Mouse (Mus musculus): ENCODE data around the gene Ldb3. TPM values are rescaled to one million over a fixed set of nuclear protein-coding genes. Genes with fewer than 3 reads are reported as not detected.

Gene Ldb3
- polyA plus RNA-seq, 1 experiment from 2014 or later, result not detected

- no peaks in the 10 kb centered on the region; the same call in 1 of the 2 replicates for H3K27me3 ChIP-seq (replicated peaks; ENCODE audit: low read depth, poor library complexity, severe bottlenecking)
- 82% methylated on average over 4 of the region's 4 CpGs for WGBS
- no peak overlapping the region for H3K4me3 ChIP-seq
- H3K9me3 ChIP-seq, result no peaks in the 10 kb centered on the region
- no peak overlapping the region for H3K27ac ChIP-seq (replicated peaks)
- no peak for DNase-seq (ENCODE audit: low spot score)
- peaks cover 20% of the 10 kb centered on the region for H3K4me1 ChIP-seq
- H3K36me3 ChIP-seq (replicated peaks), result no peaks in the 10 kb centered on the region
Measured at GRCm38 (mm10) chr14:34512602-34513001, 75.9 kb downstream of the Ldb3 start.

GRCm38 (mm10) chr14:34511901-34512300 lies 76.6 kb downstream of the Ldb3 start:
- Histone ChIP-seq H3K4me3 (no peak overlapping the region), H3K4me1 (peaks cover 20% of the 10 kb centered on the region), H3K27ac (replicated peaks) (no peak overlapping the region), H3K27me3 (replicated peaks; ENCODE audit: low read depth, poor library complexity, severe bottlenecking) (no peaks in the 10 kb centered on the region), H3K9me3 (no peaks in the 10 kb centered on the region), H3K36me3 (replicated peaks) (no peaks in the 10 kb centered on the region)
- no peak for DNase-seq (ENCODE audit: low spot score)
- 79% methylated on average over 11 of the region's 11 CpGs for WGBS

- Histone ChIP-seq H3K36me3 (replicated peaks) (no peaks in the 10 kb centered on the region), H3K27ac (replicated peaks) (no peak overlapping the region), H3K27me3 (replicated peaks; ENCODE audit: low read depth, poor library complexity, severe bottlenecking) (peaks cover 4% of the 10 kb centered on the region; the same call in 1 of the 2 replicates), H3K9me3 (no peaks in the 10 kb centered on the region), H3K4me3 (no peak overlapping the region), H3K4me1 (peaks cover 20% of the 10 kb centered on the region)
- no peak for DNase-seq (ENCODE audit: low spot score)
- whole genome bisulfite sequencing, result 63% methylated on average over 7 of the region's 7 CpGs
Measured at GRCm38 (mm10) chr14:34508842-34509439, 79.5 kb downstream of the Ldb3 start.

GRCm38 (mm10) chr14:34508187-34508840 lies 80.2 kb downstream of the Ldb3 start:
- peaks cover 26% of the 10 kb centered on the region for H3K4me1 ChIP-seq
- DNase-seq (ENCODE audit: low spot score), result no peak
- no peaks in the 10 kb centered on the region for H3K9me3 ChIP-seq
- H3K27me3 ChIP-seq (replicated peaks; ENCODE audit: low read depth, poor library complexity, severe bottlenecking), result peaks cover 4% of the 10 kb centered on the region; the same call in 1 of the 2 replicates
- H3K36me3 ChIP-seq (replicated peaks), result no peaks in the 10 kb centered on the region
- H3K27ac ChIP-seq (replicated peaks), result no peak overlapping the region
- WGBS, result 63% methylated on average over 4 of the region's 4 CpGs
- no peak overlapping the region for H3K4me3 ChIP-seq

- no peaks in the 10 kb centered on the region for H3K36me3 ChIP-seq (replicated peaks)
- peaks cover 4% of the 10 kb centered on the region; the same call in 1 of the 2 replicates for H3K27me3 ChIP-seq (replicated peaks; ENCODE audit: low read depth, poor library complexity, severe bottlenecking)
- H3K9me3 ChIP-seq, result no peaks in the 10 kb centered on the region
- no peak for DNase-seq (ENCODE audit: low spot score)
- H3K4me3 ChIP-seq, result no peak overlapping the region
- WGBS, result 86% methylated on average over 7 of the region's 7 CpGs
- H3K4me1 ChIP-seq, result peaks cover 32% of the 10 kb centered on the region
- H3K27ac ChIP-seq (replicated peaks), result no peak overlapping the region
Measured at GRCm38 (mm10) chr14:34505309-34505708, 83.2 kb downstream of the Ldb3 start.

GRCm38 (mm10) chr14:34504377-34504776 lies 84.1 kb downstream of the Ldb3 start:
- H3K27ac ChIP-seq (replicated peaks), result no peak overlapping the region
- DNase-seq (ENCODE audit: low spot score), result no peak
- WGBS, result 84% methylated on average over 5 of the region's 5 CpGs
- H3K9me3 ChIP-seq, result no peaks in the 10 kb centered on the region
- peaks cover 4% of the 10 kb centered on the region; the same call in 1 of the 2 replicates for H3K27me3 ChIP-seq (replicated peaks; ENCODE audit: low read depth, poor library complexity, severe bottlenecking)
- H3K4me3 ChIP-seq, result no peak overlapping the region
- H3K36me3 ChIP-seq (replicated peaks), result no peaks in the 10 kb centered on the region
- peaks cover 41% of the 10 kb centered on the region for H3K4me1 ChIP-seq

- Histone ChIP-seq H3K4me3 (peak overlapping the region; percentile 90), H3K27ac (replicated peaks) (peak overlapping the region; percentile 99), H3K27me3 (replicated peaks; ENCODE audit: low read depth, poor library complexity, severe bottlenecking) (peaks cover 4% of the 10 kb centered on the region; the same call in 1 of the 2 replicates), H3K36me3 (replicated peaks) (no peaks in the 10 kb centered on the region), H3K9me3 (no peaks in the 10 kb centered on the region), H3K4me1 (peaks cover 44% of the 10 kb centered on the region)
- no peak for DNase-seq (ENCODE audit: low spot score)
- WGBS, result 40% methylated on average over 6 of the region's 6 CpGs
Measured at GRCm38 (mm10) chr14:34503759-34504158, 84.7 kb downstream of the Ldb3 start.

GRCm38 (mm10) chr14:34503325-34503647 lies 85.2 kb downstream of the Ldb3 start, which contains the start of gene Bmpr1a:
Bmpr1a (minus strand) TSS chr14:34503341.
- Histone ChIP-seq H3K27ac (replicated peaks) (peak within 1 kb of the TSS; percentile 99), H3K4me3 (peak within 1 kb of the TSS; percentile 90), H3K9me3 (no peaks in the 10 kb centered on the region), H3K36me3 (replicated peaks) (no peaks in the 10 kb centered on the region), H3K4me1 (peaks cover 44% of the 10 kb centered on the region), H3K27me3 (replicated peaks; ENCODE audit: low read depth, poor library complexity, severe bottlenecking) (peaks cover 4% of the 10 kb centered on the region; the same call in 1 of the 2 replicates)
- DNase-seq (ENCODE audit: low spot score), result no peak
- 8% methylated on average over 15 of the region's 15 CpGs for WGBS

- Histone ChIP-seq H3K27ac (replicated peaks) (peak overlapping the region; percentile 99), H3K4me1 (peaks cover 44% of the 10 kb centered on the region), H3K27me3 (replicated peaks; ENCODE audit: low read depth, poor library complexity, severe bottlenecking) (peaks cover 4% of the 10 kb centered on the region; the same call in 1 of the 2 replicates), H3K36me3 (replicated peaks) (no peaks in the 10 kb centered on the region), H3K4me3 (peak overlapping the region; percentile 90), H3K9me3 (no peaks in the 10 kb centered on the region)
- DNase-seq (ENCODE audit: low spot score), result peak; percentile 96
- under 1% methylated on average over 103 of the region's 115 CpGs for WGBS
Measured at GRCm38 (mm10) chr14:34502475-34503324, 85.8 kb downstream of the Ldb3 start.

GRCm38 (mm10) chr14:34501804-34502474 lies 86.5 kb downstream of the Ldb3 start:
- Histone ChIP-seq H3K4me1 (peaks cover 51% of the 10 kb centered on the region), H3K36me3 (replicated peaks) (no peaks in the 10 kb centered on the region), H3K27ac (replicated peaks) (peak overlapping the region; percentile 99), H3K27me3 (replicated peaks; ENCODE audit: low read depth, poor library complexity, severe bottlenecking) (peaks cover 4% of the 10 kb centered on the region; the same call in 1 of the 2 replicates), H3K9me3 (no peaks in the 10 kb centered on the region), H3K4me3 (peak overlapping the region; percentile 90)
- DNase-seq (ENCODE audit: low spot score), result peak; percentile 74
- WGBS, result under 1% methylated on average over 77 of the region's 77 CpGs

GRCm38 (mm10) chr14:34501447-34501803 lies 87.1 kb downstream of the Ldb3 start:
- DNase-seq (ENCODE audit: low spot score), result no peak
- Histone ChIP-seq H3K9me3 (no peaks in the 10 kb centered on the region), H3K4me3 (peak overlapping the region; percentile 90), H3K36me3 (replicated peaks) (no peaks in the 10 kb centered on the region), H3K27me3 (replicated peaks; ENCODE audit: low read depth, poor library complexity, severe bottlenecking) (peaks cover 4% of the 10 kb centered on the region; the same call in 1 of the 2 replicates), H3K4me1 (peaks cover 56% of the 10 kb centered on the region), H3K27ac (replicated peaks) (peak overlapping the region; percentile 99)
- WGBS, result under 1% methylated on average over 16 of the region's 16 CpGs

GRCm38 (mm10) chr14:34500309-34500708 lies 88.2 kb downstream of the Ldb3 start:
- Histone ChIP-seq H3K27me3 (replicated peaks; ENCODE audit: low read depth, poor library complexity, severe bottlenecking) (peaks cover 4% of the 10 kb centered on the region; the same call in 1 of the 2 replicates), H3K4me3 (peak overlapping the region; percentile 90), H3K27ac (replicated peaks) (no peak overlapping the region), H3K36me3 (replicated peaks) (no peaks in the 10 kb centered on the region), H3K9me3 (no peaks in the 10 kb centered on the region), H3K4me1 (peaks cover 66% of the 10 kb centered on the region)
- no peak for DNase-seq (ENCODE audit: low spot score)
- 6% methylated on average over 4 of the region's 4 CpGs for WGBS
